Mouse (Mus musculus) sigmoid colon, adult 10 weeks (tissue): ENCODE measurements around the gene Chka. TPM values are rescaled to one million over a fixed set of nuclear protein-coding genes. Genes with fewer than 3 reads are reported as not detected.

Experiments used
- polyA plus RNA-seq: library from polyadenylated mRNA; stranded (reverse); fragments of 350-450 nt; fragmentation: Illumina TruSeq; extraction: RNeasy Lipid Tissue Mini Kit (QIAGEN cat#74804); gene quantifications from one replicate; pipeline ENCODE4 v1.2.3, GENCODE M21; 2014; ENCODE audit warnings: low read depth, low replicate concordance

Gene Chka
- polyA plus RNA-seq = 66.4 TPM

GRCm38 (mm10) chr19:3851502-3851962, at the start of gene Chka:
Gene Chka, plus strand, starts transcription at chr19:3851773.

DNA sequence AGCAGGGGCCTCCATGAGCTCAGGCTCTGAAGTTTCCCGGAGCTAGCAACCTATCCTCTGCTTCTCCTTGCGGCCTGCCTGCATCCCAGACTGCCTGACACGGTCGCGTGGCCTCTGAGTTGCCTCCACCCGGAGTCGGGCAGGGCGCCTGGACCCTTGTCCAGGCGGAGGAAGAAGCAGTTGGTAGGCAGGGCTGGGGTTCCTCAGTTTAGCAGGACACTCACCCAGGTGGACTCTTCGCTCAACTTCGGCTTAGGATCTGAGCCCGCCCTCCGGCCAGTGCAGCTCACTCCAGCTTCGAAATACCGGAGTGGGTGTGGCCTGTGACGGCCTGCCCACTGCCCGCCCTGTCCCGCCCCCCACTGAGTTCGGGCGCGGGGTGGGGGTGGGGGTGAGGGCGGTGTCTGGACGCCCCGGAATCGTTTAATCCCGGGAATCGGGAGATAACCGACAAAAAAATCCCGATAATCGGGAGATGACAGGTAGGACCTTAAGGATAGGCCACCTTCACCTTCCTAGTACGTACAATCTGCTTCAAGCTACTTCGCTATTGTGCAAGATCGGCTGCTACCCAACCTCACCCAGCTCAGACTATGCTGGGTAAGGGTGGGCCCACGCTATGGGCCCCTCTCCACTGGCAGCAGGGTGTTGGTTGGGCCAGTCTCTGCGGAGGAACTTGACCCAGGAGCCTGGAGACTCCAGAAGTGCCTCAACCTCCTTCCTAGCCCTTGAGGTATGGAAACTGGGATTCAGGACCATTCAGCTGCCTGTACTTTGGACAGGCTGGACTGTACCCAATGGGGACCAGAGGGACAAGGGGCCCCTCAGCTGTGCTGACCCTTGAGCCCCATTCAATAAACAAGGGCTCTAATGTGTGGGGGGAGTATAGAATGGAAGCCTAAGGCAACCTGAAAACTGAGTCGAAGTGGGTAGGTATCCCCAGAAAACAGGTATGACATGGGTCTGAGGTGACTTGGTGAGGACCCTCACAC, 55.5 kb downstream of the Chka start, which contains the start of gene Tcirg1:
Gene Tcirg1 (minus strand): TSS at position 339 of the 992 bp plus-strand sequence.

DNA sequence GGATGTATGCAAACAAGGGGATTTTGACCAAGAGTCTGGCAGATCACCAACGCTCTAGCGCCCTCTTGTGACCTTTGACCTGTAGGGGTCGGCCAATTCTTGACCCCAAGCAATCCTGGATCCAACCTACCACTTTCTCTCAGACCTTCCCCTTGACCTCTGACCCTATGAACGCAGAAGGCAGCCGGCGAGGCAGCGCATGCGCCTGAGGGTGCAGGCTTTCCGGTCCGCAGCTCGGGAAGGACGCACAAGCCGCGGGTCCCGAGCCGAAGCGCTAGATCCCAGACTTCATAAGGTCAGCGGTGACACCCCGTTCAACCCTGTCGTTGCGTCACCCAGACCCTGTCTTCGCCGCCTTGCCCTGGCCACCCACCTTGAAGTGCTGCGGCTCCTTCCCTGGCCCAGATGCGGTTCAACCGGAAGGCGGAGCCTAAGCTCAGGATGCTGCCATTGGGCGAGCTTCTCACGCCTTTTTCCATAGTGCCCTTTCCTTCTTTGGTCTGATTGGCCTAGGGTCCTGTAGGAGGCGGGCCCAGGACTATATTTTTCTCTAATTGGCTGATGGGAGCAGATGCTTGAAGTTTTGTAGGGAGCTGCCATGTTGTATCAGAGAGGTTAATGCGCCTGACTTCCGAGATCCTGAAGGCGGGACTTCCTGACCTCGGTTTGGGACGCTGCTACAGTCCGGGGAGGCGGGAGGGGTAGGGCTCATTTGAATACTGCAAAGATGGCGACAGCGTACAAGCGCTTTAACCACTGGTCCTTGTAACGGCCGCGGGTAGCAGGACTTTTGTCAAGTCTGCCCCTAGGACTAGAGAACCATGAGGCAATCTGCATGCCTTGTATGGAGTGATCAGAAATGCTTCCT, 61.0 kb downstream of the Chka start, which contains the start of gene Ndufs8:
Gene Ndufs8 (minus strand): TSS at position 438 of the 868 bp plus-strand sequence.

GRCm38 (mm10) chr19:3929211-3929941, 77.8 kb downstream of the Chka start, which contains the start of gene Aldh3b1:
Gene Aldh3b1, minus strand, starts transcription at chr19:3929808.

GRCm38 (mm10) chr19:3935032-3935895, 83.7 kb downstream of the Chka start, which contains the start of gene Unc93b1:
Gene Unc93b1, plus strand, starts transcription at chr19:3935186.

Other genes starting within 250 kb of the Chka start
- gene Lrp5, start 165.2 kb upstream of the Chka start, polyA plus RNA-seq = 0.69 TPM
- 3.1 TPM for gene 1810055G02Rik, start 143.5 kb upstream of the Chka start, polyA plus RNA-seq
- 242 TPM for gene Kmt5b, start 84.4 kb upstream of the Chka start, polyA plus RNA-seq
- 3.8 TPM for gene Tcirg1, start 55.4 kb downstream of the Chka start, polyA plus RNA-seq
- gene Ndufs8, start 61.0 kb downstream of the Chka start, polyA plus RNA-seq = 5.1 TPM
- 0.50 TPM for gene Aldh3b1, start 78.0 kb downstream of the Chka start, polyA plus RNA-seq
- gene Unc93b1, start 83.4 kb downstream of the Chka start, polyA plus RNA-seq = 1.8 TPM
- gene Aldh3b3, start 106.9 kb downstream of the Chka start, polyA plus RNA-seq = not detected
- 0.44 TPM for gene Aldh3b2, start 120.6 kb downstream of the Chka start, polyA plus RNA-seq
- gene Acy3, start 134.8 kb downstream of the Chka start, polyA plus RNA-seq = 1.1 TPM
- gene Tbx10, start 141.0 kb downstream of the Chka start, polyA plus RNA-seq = not detected
- not detected for gene Nudt8, start 148.8 kb downstream of the Chka start, polyA plus RNA-seq
- 0.47 TPM for gene Gm49405, start 148.9 kb downstream of the Chka start, polyA plus RNA-seq
- not detected for gene Doc2g, start 151.5 kb downstream of the Chka start, polyA plus RNA-seq
- gene Ndufv1, start 161.0 kb downstream of the Chka start, polyA plus RNA-seq = 8.4 TPM
- gene Gstp1, start 186.2 kb downstream of the Chka start, polyA plus RNA-seq = 27.6 TPM
- 2.6 TPM for gene Gstp2, start 194.2 kb downstream of the Chka start, polyA plus RNA-seq
- gene Gstp3, start 207.8 kb downstream of the Chka start, polyA plus RNA-seq = not detected
- gene Cabp2, start 229.8 kb downstream of the Chka start, polyA plus RNA-seq = not detected
- 4.7 TPM for gene Cdk2ap2, start 245.4 kb downstream of the Chka start, polyA plus RNA-seq
- gene Pitpnm1, start 248.2 kb downstream of the Chka start, polyA plus RNA-seq = 0.63 TPM